Mouse (Mus musculus): ENCODE data around the gene Ambra1. TPM values are rescaled to one million over a fixed set of nuclear protein-coding genes. Genes with fewer than 3 reads are reported as not detected.
"Not testable (repeated sequence)": the region's sequence is repeated elsewhere in the genome, so short reads cannot be mapped to it uniquely, and the experiment has no call there.

The Ambra1 gene
- total RNA-seq (2021), result 10 to 100 TPM; 21.3 to 22.1 TPM

GRCm38 (mm10) chr2:91729971-91730821 is at the start of gene Ambra1:
Ambra1 (plus strand) TSS chr2:91730134.
- peak; percentile 86 for DNase-seq

- DNase-seq, result peak; percentile 77
These were observed 47.1 kb upstream of the Ambra1 start for GRCm38 (mm10) chr2:91682850-91683249.

- no peak for DNase-seq
These were observed 46.0 kb upstream of the Ambra1 start for GRCm38 (mm10) chr2:91683919-91684318.

GRCm38 (mm10) chr2:91689452-91689851 is 40.5 kb upstream of the Ambra1 start:
- DNase-seq, result peak; percentile 81

GRCm38 (mm10) chr2:91695436-91696224 is 34.3 kb upstream of the Ambra1 start:
- DNase-seq, result no peak

GRCm38 (mm10) chr2:91696225-91696590 is 33.7 kb upstream of the Ambra1 start:
- no peak for DNase-seq

GRCm38 (mm10) chr2:91699225-91699624 is 30.7 kb upstream of the Ambra1 start:
- DNase-seq, result no peak

- no peak for DNase-seq
These were observed 28.6 kb upstream of the Ambra1 start for GRCm38 (mm10) chr2:91701366-91701765.

- DNase-seq, result no peak
These were observed 24.2 kb upstream of the Ambra1 start for GRCm38 (mm10) chr2:91705736-91706135.

- DNase-seq, result no peak
These were observed 23.5 kb upstream of the Ambra1 start for GRCm38 (mm10) chr2:91706456-91706855.

- no peak for DNase-seq
These were observed 21.6 kb upstream of the Ambra1 start for GRCm38 (mm10) chr2:91708361-91708760.

GRCm38 (mm10) chr2:91710272-91711234 is 19.4 kb upstream of the Ambra1 start, which contains the start of the genes Atg13 and Harbi1:
Atg13 (minus strand) TSS chr2:91710576.
Harbi1 (plus strand) TSS chr2:91710852.
- DNase-seq, result peak; percentile 93

- no peak for DNase-seq
These were observed 18.5 kb upstream of the Ambra1 start for GRCm38 (mm10) chr2:91711256-91711925.

- no peak for DNase-seq
These were observed 15.0 kb upstream of the Ambra1 start for GRCm38 (mm10) chr2:91714921-91715320.

- no peak for DNase-seq
These were observed 11.7 kb upstream of the Ambra1 start for GRCm38 (mm10) chr2:91718276-91718675.

- no peak for DNase-seq
These were observed 6.6 kb upstream of the Ambra1 start for GRCm38 (mm10) chr2:91723382-91723781.

- DNase-seq, result no peak
These were observed 6.0 kb upstream of the Ambra1 start for GRCm38 (mm10) chr2:91723951-91724350.

GRCm38 (mm10) chr2:91724716-91725115 is 5.2 kb upstream of the Ambra1 start:
- no peak for DNase-seq

- not testable (repeated sequence) for DNase-seq
These were observed 4.5 kb upstream of the Ambra1 start for GRCm38 (mm10) chr2:91725476-91725875.

- no peak for DNase-seq
These were observed 2.9 kb upstream of the Ambra1 start for GRCm38 (mm10) chr2:91727011-91727410.

GRCm38 (mm10) chr2:91729571-91729970 is 363 bp upstream of the Ambra1 start:
- DNase-seq, result no peak

GRCm38 (mm10) chr2:91735221-91735620 is 5.3 kb downstream of the Ambra1 start:
- DNase-seq, result no peak

Measured in heart, postnatal 4 days (tissue).